Mouse (Mus musculus): ENCODE results near the gene Atp6v1d. TPM values are rescaled to one million over a fixed set of nuclear protein-coding genes. Genes with fewer than 3 reads are reported as not detected.
A peak's percentile ranks its signal among the peaks of the same experiment; 100 is the strongest.

Gene Atp6v1d
- total RNA-seq (2021): 10 to 100 TPM; 74.6 to 75.0 TPM
- long read RNA-seq, experiment 1, transcript Atp6v1d-201 (9 exons, 3,667 nt): major isoform, 59 of 68 reads
- long read RNA-seq, experiment 1, partial matches to known transcripts: 4 of 68 reads
- long read RNA-seq, experiment 1, other reads (novel, unspliced or antisense): 5 of 68 reads
- long read RNA-seq, experiment 2, transcript Atp6v1d-201 (9 exons, 3,667 nt): major isoform, 97 of 130 reads
- long read RNA-seq, experiment 2, partial matches to known transcripts: 26 of 130 reads
- long read RNA-seq, experiment 2, other reads (novel, unspliced or antisense): 7 of 130 reads

DNA sequence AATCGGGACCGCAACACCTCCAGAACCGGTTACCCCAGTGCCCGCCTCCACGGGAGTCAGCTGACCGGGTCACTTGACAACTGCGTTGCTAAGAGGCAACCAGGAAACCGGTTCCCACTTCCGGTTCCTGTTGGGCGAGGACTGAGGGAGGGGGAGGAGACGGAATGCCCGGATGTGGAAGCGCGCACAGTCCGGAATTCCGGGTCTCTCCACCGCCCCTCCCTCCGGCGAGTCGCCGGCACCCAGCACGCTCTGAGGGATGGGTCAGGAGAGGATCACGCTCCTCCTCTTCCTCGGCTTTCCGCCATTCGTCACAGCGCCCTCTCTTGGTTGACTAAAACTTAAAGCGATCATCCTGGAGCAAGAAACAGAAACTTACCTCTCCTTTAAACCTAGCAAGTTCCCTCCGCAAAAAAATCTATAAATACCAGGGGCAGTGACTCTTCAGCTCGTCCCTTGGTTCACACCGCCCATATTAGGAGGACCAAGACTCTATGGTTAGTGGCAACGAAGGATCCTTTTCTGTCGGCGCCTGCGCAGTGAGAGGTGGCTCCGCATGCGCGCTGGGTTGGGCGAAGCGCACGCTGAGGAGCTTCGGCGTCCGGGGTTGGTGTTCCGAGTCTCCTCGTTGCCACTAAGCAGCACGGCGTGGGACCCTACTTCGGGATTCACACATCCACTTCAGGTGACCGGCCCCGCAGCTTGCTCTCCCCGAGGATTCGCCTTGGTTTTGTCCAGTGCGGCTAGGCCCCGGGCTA is at the start of gene Atp6v1d, which contains the start of gene Eif2s1:
Gene Atp6v1d, minus strand, starts transcription at position 143 of the 758 bp plus-strand sequence.
Gene Eif2s1, plus strand, starts transcription at position 324 of the 758 bp plus-strand sequence.
- DNase-seq (ENCODE audit: low spot score in 2 of 2): peak; percentile 93 to 94

DNA sequence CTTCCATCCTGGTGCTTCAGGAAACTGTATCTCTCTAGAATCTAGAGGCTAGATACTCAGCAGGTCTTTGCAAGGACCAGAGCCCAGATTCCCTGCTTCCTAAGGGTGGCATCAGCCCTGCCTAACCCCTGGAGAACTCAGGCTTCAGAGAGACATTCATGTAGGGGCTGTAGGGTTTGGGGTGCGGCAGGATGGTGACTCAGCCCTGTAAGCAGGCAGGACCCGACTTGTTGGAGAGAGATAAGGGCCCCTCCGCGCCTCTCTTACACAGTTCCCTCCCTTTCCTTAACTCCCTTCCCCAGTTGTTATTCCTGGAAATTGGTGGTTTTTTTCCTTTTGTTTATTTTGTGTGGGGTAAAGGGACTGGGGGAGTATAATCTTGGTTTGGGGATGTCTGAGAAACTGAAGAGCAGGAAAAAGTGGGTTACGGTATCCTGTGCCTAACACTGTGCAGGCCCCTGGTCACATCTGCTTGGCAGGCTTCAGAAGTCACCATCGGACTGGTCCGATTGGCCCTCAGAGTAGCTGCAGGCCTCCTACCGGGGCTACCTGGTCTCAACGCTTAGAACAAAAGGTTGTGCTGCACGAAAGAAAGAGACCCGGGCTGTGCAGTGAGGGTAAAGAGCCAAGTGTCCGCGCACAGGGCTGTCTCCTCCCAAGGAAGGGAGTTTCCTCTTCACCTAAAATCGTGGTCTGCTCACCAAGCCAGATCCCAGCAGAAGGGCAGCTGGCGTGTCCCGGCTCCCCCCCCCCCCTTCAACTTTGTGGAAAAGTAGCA is 49.4 kb upstream of the Atp6v1d start:
- DNase-seq (ENCODE audit: low spot score in 2 of 2): no peak

DNA sequence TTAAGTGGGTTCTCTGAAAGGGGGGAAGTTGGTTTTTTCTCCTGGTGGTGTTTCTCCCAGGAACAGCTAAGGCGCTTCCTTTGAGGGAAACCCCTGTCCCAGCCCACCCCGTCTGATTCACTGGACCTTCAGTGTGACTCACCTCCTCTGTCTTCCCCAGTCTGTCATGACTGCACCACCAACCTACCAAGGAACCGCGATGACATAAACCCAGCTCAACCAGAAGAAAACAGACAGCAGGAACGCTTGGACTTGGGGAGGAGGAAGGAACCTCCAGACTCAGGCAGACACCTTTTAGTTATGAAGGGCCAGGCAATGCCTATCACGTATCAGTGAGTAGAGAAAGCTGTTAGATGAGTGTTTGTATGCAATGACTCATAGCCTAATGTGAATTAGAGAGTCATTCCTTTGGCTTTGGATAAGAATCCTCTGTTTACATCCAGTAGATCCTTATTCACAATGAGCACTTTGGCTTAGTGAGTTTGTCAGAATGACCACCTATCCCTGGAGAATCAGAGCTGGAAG is 46.7 kb upstream of the Atp6v1d start:
- no peak for DNase-seq (ENCODE audit: low spot score in 2 of 2)

DNA sequence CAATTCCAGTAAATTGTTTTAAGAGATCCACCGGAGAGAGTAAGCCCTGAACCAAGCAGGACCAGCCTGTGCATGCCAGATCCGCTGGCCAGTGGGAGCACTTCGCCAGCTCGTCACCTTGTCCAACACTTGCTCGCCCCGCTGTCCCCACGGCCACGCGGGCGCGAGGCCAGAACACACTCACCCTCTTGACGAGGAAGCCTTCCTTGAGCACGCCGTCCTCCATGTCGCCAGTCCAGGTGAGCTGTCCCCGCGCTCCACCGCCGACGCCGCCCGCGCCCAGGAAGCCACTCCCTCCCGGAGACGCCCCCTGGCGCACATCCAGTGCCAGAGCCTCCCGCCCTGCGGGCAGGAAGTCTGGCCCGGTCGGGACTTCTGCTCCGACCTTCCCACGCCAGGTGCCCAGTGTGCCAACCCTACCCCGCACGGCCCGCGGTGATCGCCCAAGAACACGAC is 45.3 kb upstream of the Atp6v1d start, which contains the start of gene Plek2:
Gene Plek2, minus strand, starts transcription at position 258 of the 456 bp plus-strand sequence.
- peak; percentile 53 to 60 for DNase-seq (ENCODE audit: low spot score in 2 of 2)

DNA sequence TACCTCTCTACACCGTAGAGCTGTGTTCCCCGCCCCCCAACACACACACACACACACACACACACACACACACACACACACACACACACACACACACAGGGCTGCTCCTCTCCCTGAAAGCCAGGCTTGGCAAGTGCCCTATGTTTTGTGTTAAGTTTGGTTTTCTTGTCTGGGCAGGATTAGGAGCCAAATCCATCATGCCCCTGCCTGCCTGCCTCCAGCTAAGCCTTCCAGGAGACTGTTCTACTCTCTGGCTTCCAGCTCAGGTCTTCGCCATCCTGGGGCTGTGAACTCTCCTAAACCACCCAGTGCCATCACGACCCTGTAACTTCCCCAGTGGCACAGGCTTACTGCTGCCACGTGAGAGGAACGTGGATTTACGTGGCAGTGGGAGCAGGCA is 43.1 kb upstream of the Atp6v1d start:
- no peak for DNase-seq (ENCODE audit: low spot score in 2 of 2)

DNA sequence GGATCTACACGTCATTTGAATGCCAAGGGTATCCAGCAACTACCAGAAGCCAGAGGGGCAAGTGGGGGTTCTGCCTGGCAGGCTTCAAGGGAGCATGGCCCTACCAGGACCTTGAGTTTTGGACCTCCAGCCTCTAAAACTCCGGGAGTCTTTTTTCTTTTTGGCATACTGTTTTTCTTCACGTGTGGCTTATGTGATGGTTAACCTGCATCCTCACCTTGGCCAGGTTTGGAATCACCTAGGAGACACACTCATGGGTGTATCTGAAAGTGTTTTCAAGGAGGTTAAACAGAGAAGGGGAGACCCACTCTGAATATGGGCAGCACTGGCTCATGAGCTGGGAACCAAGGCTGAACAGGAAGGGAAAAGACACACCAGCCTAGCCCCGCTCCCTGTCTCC is 41.9 kb upstream of the Atp6v1d start:
- no peak for DNase-seq (ENCODE audit: low spot score in 2 of 2)

DNA sequence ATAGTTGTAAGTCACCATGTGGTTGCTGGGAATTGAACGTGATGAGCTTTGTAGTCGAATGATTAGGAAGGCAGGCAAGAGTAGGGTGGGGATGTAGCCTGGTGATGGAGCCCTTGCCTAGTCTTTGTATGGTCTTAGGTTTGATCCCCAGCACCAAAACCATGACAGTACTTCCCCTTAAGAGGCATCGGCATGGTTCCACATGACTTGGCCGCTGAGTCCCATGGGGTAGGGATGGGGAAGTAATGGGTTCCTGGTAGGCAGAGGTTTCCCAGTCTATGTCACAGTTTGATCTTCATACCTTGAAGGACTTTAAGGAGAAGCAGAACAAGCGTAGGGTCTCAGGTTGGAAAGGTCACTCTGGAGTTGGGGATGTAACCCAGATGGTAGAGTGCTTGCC is 40.0 kb upstream of the Atp6v1d start:
- DNase-seq (ENCODE audit: low spot score in 2 of 2): no peak

DNA sequence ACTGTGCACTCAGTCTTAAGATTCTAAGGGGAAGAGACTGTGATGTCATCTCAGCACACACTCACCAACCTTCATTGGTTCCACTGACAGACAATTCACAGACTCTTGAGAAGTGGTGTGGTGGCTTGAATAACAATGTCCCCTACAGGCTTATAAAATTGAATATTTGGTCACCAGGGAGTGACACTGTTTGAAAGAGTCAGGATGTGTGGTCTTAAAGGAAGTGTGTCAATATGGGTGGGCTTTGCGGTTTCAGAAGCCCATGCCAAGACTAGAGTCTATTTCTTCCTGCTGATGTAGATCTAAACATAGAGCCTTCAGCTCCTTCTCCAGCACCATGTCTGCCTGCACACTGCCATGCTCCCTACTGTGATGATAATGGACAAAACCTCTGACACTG is 36.4 kb upstream of the Atp6v1d start:
- no peak for DNase-seq (ENCODE audit: low spot score in 2 of 2)

DNA sequence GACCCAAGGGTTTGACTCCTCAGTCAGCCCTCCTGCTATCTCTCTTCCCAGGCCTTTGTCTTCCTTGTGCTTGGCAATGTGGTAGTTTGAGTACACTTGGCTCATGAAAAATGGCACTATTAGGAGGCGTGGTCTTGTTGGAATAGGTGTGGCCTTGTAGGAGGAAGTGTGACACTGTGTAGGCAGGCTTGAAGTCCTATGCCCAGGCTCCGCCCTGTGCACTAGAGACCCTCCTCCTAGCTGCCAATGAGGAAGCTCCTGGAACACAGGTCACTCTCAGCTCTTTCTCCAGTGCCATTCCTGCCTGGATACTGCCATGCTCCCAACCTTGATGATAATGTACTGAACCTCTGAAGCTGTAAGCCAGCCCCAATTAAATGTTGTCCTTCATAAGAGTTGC is 29.7 kb upstream of the Atp6v1d start:
- no peak for DNase-seq (ENCODE audit: low spot score in 2 of 2)

DNA sequence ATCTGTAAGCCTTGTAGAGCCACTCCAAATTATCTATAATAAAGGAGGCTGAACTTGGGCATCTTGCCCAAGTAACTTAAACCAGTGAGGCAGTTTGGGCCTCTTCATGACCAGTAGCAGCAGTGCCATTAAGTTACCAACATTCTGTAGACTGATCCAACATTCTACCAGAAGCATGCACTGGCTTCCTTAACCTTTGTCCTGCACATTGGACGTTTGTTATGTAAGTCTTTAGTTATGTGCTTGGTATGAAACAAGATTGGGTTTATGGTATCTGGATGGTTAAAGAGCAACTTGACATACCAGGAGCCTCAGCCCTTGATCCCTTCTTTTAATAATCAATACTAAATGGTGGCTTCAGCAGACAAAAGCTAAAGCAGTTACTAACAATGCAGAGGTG is 28.6 kb upstream of the Atp6v1d start:
- no peak for DNase-seq (ENCODE audit: low spot score in 2 of 2)

DNA sequence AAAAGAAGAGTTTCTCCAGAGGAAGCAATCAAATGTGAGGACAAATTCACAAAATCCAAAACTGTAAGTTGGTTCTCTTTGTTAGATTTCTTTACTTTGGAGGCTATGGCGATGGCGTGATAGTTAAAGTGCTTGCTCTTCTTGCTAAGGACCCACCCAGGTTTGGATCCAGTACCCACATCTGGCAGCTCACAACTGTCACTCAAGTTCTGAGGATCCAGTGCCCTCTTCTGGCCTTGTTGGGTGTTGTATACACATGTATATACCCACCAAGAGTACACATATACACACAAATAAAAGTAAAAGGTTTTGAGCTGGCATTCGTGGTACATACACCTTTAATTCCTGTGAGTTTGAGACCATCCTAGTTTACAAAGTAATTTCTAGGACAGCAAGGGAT is 13.1 kb upstream of the Atp6v1d start:
- DNase-seq (ENCODE audit: low spot score in 2 of 2): no peak

DNA sequence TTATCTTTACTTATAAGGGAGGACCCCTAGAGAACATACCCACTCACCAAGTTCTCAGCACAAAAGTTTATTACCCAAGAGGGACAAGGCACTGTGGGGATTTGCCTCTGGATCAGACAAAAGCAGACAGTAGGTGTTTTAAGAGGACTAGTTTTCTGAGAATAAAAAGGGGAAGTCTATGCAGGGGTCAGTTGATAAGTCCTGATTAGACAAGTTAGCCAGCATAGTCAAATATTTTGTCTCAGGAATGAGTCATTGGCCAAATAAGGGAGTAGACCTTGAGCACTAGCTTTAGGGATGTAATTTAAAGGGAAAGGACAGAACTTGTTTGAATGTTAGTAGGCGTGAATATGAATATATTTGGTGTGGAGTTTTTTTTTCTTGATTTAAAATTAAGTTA is 6.7 kb upstream of the Atp6v1d start:
- DNase-seq (ENCODE audit: low spot score in 2 of 2): no peak

DNA sequence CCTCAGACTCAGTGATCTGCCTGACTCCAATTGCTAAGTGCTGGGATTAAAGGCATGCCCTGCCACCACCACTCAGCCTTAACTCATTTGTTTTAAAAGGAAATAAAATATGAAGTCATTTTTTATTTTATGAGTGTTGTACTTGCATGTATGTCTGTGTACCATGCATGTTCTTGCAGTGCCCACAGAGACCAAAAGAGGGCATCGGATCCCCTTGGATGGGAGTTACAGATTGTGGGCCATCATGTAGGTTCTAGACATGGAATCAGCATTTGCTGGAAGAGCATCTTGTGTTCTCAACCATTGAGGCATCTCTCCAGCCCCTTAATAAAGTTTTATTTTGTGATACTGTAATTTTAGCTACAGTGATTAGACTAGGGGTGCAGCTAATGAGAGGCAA is 4.0 kb upstream of the Atp6v1d start:
- DNase-seq (ENCODE audit: low spot score in 2 of 2): no peak

DNA sequence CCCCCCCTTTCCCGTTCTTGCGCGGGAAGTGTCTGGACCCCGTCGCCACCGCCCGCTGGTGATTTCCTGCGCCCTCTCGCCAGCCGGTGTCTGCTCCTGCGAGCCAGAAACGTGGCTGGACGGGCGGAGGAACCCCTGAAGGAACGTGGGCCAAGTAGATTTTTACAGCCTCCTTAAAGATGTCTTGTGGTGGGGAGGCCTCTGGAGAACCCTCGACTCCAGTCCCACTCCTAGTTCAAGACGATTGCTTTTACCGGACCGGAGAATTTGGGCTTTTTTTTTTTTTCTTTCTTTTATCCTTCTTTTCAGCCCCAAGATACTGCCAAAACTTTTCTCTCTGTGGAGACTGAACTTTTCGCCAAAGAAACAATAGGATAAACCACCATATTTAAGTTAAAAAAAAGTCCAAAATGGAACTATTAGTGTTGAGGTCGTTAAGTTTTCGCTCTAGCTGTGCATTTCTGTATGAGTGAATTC is 854 bp upstream of the Atp6v1d start:
- DNase-seq (ENCODE audit: low spot score in 2 of 2): no peak

DNA sequence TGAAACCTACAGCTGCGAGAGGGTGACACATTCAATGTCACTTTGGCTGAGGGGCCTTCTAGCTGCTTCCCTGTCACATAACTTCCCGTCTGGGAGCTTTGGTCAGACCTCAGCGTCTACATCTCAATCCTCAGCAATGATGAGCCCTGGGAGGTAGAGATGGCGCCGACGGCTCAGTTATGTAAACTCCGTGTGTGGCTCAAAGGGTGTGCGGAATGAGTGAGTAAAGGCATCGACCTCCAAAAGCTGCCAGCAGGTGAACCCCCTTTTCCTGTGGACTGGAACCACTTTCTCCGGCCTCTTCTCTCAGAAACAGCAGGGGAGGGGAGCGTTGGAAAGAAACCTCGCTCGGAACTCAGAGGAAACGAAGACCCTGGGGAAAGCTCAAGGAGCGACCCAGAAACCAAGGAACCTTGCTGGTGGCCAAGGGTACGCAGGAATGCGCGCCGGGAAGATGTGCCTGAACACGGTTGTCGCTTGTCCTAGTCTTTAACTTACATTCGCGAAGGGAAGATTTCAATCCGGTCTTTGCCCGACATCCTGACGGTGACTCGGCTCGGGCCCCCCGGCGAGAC is 430 bp downstream of the Atp6v1d start:
- DNase-seq (ENCODE audit: low spot score in 2 of 2): peak in 1 of 2 experiments; percentile 11

DNA sequence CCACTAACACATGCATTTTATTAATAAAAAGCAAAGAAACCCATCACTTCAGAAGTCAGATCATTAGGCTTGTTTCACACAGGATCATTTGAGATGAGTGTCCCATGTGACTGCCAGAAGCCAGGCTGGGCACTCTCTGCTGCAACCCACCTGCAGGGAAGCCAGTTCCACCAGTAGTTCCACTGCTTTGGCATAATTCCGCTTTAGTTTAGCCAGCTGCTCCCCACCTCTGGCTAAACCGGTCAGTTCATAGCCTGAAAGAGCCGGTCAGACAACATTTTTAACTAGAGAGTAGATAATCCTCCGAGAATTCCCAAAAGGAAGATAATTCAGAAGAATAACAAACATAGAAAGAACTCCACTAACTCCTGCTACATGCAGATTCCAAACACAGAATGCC is 13.2 kb downstream of the Atp6v1d start:
- DNase-seq (ENCODE audit: low spot score in 2 of 2): no peak

DNA sequence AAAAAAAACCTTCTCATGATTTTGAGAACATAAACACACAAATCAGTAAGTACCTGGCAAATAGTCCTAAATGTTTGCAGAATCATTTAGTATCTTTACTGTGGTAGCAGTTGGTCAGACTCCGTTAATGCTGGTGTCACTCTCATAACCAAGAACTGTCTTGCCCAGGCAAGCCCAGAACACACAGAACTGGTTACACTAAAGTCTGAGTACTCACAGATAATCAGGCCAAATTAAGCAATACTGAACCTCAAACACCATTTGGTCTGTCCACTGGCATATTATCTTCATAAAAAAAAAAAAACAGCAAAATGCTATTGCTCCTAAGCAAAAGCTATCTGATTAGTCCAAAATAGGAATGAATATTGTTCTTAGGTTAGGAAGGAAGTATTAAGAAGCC is 19.0 kb downstream of the Atp6v1d start:
- no peak for DNase-seq (ENCODE audit: low spot score in 2 of 2)

DNA sequence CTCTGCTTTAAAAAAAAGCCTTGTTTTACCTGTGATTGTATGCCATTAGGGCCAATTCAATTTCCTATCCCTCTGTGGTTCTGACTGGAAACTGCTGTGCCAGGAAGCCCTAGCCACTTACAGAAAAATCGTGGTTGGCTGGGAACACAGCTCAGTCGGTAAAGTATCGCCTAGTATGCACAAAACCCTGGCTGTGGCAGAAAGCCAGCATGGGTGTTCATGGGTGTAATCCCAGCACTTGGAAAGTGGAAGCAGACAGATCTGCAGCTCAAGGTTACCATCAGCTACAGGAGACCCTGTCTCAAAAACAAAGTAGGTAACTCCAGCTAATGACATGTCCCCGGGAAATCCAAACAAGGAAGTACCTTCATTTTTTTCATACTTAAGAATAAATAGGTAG is 21.5 kb downstream of the Atp6v1d start:
- no peak for DNase-seq (ENCODE audit: low spot score in 2 of 2)

DNA sequence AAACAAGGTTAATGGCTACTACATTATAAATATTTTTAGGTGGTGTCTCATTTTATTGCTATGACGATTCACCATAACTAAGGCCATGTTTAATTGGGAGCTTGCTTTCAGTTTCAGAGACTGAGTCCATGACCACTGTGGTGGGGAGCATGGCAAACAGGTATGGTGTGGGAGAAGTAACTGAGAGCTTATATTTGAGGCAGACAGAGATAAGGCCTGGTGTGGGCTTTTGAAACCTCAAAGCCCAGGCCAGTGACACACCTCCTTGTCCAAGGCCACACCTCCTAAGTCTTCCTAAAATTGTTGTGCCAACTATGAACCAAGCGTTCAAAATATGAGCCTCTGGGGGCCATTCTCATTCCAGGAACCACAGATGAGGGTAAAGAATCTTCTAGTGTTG is 26.9 kb downstream of the Atp6v1d start:
- DNase-seq (ENCODE audit: low spot score in 2 of 2): no peak

DNA sequence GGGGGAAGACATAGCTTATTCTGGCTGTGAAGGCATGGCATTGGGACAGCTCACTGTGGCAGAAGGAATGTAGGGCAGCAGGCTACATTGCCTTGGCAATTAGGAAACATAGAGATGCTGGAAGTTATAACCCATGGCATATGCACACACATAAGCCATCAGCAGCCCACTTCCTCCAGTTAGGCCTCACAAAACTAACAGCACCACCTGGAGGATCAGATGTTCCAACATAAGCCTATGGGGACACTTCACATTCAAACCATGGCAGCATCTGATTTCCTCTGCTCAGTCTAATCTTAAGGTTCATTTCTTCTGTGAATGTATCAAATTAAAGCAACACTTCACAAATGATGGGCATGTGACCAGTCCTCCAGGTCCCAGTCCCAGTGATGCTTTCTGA is 47.0 kb downstream of the Atp6v1d start:
- DNase-seq (ENCODE audit: low spot score in 2 of 2): no peak

DNA sequence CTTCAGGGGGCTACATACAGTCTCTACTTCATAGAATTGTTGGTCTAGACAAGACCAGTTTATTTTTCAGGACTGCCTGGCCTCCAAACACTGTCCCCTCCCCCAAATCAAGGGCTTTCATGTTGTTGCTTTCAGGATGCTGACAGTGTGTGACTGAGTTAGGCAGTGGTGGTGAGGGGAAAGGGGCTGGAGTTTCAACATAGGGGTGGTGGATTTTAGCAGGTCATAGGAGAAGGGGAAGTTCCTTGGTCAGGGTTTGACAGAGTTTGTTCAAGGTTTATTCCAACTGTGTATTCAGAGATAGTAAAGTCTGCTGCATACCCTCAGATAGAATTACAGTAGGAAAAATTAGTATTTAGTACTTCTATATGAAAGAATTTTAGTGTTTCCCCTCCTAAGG is 59.6 kb downstream of the Atp6v1d start:
- no peak for DNase-seq (ENCODE audit: low spot score in 2 of 2)

Measured in adrenal gland, adult 18-20 months (tissue).